Mouse (Mus musculus) skeletal muscle tissue, adult 2 months (tissue): ENCODE results near the gene Nefh.

Experiments
- DNase-seq: peaks from one replicate; pipeline ENCODE4 v3.0.0-alpha.2; 2012; ENCODE audit warnings: low read depth, low spot score

Gene Nefh

DNA sequence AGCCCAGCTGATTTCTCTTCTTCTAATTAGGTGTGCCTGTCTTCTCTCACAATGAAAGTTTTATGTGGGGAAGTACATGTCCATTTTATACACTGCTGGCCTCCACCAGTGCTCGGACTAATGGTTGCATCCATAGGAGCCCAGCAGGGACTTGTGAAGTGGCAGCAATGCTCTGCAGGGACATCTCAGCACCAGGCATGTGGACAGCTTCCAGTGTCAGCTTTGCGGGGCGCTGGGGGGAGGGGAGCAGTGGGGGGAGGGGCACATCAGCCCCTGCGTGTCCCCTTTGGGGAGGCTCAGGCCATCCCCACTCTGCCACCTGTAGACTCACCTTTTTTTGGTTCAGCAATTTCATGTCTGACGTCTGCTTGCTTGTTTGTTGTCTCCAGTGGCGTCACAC lies 5.5 kb upstream of the Nefh start:
- DNase-seq = no peak

DNA sequence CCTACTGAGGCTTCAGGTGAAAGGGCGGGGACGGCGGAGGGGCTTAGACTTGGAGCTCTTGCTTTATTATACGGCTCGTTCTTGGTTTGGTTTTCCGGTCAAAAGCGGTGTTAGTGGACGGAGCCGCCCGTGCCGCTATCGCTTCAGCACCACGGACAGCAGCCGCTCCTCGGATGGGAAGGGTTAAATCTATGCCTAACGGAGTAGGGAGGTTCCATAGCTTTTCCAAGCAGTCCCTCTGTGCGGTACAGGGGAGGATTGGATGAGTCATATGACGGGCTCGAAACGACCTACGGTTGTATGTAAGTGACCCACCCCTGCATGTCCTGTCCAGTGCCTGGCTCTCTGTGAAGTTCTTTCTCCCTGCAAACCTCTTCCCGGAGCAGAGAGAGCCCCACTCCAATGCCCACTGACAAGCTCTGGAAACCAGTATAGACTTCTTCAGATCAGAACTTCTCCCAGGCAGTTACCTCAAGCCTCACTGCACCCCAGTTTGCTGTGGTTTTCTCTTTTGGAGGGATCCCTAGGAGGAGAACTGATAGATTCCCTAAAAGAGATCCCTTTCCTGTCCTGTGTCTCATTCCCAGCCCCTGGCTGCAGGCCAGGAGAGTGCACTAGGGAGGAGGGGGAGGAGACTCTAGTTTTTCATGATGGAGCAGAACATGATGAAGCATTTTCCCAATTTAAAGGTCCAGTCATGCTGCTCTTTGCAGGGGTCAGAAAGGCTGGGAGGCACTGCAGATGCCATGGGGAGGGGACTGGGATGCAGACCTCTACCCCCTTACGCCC lies 1.6 kb upstream of the Nefh start:
- DNase-seq = no peak

DNA sequence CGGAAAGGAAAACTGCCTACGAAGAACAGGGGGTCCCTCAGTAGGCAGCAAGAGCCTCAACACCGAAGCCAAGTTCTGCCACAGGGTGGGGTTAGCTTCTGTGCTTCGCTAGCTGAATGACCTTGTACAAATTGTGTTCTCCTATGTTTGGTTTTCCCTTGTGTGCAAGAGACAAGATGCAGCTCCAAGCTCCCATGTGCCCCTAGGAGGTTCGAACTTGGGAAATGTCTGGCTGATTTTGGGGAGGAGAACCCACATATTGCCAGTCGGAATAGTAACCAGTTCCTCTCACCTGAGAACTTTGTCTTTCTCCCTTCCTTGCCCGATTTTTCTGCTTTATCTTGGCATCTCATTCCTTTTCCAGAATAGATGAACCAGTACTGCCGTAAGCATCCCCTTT lies 928 bp upstream of the Nefh start:
- no peak for DNase-seq

DNA sequence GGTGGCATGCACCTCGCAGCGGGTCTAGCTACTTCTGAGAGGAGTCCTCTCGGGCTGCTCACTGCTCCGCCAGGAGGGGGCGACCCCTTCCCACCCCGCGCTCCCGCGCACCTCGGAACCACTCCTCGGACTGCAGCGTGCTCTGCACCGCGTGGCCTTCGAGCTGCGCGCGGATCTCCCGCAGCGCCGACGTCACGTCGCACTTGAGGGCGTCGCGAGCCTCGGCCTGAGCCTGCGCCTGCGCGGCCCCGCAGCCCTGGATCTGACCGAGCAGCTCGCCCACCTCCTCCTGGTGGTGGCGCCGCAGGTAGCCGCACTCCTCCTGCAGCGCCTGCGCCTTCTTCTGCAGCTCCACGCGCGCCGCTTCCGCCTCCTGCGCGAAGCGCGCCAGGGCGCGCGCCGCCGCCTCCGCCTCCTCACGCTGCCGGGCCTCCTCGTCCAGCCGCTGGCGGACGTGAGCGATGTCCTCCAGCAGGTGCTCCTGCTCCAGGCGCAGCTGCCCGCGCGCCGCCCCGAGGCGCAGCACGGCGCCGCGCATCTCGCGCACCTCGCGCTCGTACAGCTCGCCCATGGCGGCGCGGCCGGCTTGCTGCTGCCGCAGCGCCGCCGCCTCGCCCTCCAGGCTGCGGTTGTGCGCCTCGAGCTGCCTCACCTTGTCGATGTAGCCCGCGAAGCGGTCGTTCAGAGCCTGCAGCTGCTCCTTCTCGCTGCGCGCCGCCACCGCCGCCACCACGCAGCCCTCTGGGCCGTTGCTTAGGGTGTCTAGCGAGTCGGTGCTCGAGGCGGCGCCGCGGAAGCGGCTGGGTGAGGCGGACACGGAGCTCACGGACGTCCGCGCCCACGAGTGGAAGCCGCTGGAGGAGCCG lies 684 bp downstream of the Nefh start:
- DNase-seq = peak; percentile 10

DNA sequence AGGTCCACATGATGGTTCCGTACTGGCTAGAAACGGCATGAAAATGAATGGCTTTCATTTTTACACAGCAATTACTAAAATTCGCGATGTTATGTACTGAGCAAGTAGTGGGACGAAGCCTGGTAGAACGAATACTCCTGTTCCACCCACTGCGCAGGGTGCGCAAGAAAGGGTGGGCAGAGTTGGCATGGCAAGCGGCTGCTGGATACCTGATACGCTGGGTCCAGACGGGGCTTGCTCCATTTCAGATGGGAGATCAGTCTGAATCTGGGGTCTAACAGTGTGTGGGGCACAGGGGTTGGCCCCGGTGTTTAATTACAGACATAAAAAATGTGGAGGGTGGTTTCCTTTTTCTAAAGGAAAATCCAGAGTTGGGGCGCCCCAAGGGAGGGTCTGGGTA lies 1.3 kb downstream of the Nefh start:
- DNase-seq = no peak

DNA sequence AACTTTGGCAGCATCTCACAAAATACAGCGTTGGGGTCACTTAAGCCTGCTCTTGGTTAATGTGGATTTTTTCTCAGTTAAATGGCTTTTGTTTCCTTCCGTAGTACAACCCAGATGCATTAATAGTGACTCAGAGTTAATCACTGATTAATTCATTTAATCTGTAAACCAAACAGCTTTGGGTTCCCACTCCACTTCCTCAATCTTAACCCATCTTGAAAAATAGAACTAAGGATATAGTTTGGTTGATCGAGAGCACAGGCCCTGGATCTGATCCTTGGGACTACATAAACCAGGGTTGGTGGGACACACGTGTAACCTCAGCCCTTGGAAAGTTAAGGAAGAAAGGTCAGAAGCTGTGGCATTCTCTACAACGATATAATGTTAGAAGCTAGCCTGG lies 11.6 kb downstream of the Nefh start:
- no peak for DNase-seq

DNA sequence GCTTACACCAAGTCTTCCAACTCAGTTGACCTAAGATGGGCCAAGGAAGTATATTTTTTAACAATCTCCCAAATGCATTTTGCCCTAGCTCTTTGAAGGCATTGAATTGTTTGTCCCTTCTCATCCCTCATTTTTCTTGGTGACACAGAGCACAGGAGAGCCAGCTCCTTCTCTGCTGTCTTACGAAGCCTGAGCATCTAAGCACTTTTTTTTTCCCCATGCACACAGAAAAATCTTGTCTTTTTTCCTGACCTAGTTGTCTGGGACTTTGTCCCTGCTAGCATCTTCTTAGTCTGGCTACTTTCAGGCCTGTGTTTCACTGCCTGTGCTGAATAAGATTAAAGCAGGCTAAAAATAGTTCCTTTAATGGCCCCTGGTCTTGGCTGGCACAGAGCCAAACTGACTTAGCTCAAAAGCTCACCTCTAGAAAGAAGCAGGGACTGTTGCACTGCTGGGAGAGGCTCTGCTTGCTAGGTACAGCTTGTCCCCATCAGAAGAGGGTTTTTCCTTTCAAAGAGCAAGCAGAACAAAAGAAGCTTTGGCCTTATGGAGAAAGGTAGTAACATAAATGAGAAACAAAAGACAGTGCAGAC lies 16.8 kb downstream of the Nefh start:
- DNase-seq = no peak

DNA sequence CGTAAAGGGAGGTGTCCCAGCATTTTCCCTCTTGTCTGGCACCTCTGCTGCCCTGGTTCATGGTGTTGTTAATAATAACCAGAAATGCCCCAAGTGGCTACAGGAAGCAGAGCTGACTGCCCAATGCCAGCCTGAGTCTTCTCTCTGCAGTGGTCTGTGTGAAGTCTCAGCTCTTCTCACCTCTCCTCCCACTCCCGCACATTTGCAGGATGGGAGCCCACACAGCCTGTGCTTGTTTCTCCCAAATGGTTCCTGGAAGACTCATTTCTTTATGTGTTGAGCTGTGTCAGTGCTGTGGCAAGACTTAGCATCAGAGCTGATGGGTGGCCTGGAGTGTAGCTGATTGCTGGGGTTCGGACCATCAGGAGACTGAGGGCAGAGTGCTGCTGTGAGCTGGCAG lies 20.6 kb downstream of the Nefh start:
- DNase-seq = no peak

DNA sequence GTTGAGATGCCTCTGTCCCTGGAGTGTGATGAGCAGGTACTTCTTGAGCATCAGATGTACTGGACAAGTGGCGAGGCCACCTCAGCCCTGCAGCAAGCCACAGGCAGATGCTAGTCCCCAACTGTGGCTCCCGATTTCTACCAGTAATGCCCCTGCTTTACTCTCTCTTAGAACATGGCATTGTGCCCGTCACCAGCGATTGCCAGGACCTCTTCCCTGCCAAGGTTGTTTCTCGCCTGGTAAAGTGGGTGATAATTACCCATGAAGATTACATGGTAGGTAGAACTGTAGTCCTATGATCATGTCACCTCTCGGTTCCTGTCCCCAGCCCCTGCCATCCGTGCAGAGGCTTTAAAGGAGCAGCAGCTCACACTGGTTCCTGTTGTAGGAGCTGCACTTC lies 26.1 kb downstream of the Nefh start:
- DNase-seq = no peak

DNA sequence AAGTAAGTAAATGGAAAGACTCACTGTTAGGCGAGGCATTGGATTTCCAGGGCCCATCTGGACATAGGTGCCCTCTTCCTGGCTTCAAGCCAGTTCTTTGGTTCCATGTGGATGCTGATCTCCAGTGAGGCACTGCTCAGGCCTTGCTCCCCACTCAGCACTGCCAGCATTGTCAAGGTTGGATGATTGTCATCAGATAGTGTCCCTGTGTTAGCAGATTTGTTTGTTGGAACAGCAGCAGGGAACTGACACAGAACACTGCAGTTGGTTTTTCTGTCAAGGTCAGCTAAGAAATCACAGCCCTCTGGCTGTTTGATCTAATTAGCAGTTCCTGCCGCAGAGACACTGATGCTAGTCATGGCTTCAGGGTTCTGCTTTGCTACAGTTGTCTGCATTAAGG lies 26.6 kb downstream of the Nefh start:
- DNase-seq = no peak

DNA sequence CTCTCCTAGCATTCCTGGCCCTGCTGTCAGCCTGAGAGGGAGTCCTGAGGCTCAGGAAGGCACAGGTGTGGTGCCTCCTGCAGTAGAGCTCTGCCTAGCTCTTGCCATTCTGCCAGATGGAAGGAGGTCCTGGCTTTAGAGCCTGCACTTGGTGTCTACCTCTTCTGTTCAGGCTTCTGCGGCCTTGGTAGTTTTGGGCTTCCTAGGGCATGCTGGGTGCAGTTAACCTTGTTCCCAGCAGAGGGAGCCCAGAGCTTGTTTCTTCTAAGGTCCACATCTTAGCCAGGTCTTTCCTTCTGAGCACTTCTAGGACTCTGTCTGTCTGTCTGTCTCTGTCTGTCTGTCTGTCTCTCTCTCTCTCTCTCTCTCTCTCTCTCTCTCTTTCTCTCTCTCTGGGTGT lies 31.8 kb downstream of the Nefh start:
- peak; percentile 31 for DNase-seq

DNA sequence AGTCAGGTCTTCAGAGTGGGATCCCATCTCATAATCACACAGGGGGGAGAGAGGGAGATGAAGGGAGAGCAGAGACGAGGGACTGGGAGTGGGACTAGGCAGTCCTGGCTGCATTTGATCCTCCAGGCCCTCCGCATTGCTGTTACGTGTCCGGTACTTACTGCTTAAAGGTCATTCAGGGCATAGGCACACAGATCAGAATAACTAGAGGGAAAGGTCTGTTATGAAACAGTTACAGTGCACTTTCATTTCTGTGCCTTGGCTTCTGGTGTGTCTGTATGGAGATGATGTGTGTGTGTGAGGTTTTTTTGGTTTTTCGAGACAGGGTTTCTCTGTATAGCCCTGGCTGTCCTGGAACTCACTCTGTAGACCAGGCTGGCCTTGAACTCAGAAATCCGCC lies 41.6 kb downstream of the Nefh start:
- DNase-seq = no peak

DNA sequence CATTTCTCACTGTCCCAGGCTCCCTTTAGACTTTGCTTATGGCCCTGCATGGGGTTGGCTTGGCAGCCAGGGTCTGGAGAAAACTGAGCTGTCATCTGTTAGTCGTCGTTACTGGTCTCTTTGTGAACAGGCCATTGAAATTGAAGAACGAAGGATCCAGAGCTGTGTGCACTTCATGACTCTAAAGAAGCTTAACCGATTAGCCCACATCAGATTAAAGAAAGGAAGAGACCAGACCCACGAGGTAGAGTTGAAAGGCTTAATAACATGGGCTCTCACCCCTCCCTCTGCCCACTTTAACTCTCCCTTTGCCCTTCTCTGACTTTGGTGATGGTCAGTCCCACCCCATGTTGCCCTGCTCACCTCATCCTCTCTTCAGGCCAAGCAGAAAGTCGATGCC lies 45.9 kb downstream of the Nefh start:
- no peak for DNase-seq

DNA sequence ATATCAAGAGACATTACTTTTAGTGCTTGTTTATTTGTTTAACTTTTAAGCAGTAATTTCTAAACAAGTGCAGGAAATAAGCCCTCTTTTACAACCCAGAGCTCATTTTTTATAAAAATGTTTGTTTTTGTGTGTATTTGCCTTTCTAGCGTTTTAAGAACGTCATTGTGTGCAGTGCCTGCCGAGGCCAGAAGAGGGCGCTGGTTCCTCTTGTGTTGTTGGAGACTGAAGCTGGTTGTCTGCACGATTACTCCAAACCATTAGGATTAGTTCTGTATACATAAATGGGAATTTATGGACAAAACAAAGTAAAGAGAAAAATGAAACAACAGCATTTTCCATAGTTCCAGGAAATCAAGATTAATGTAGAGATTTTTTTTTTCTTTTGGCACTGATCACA lies 47.4 kb downstream of the Nefh start:
- no peak for DNase-seq

DNA sequence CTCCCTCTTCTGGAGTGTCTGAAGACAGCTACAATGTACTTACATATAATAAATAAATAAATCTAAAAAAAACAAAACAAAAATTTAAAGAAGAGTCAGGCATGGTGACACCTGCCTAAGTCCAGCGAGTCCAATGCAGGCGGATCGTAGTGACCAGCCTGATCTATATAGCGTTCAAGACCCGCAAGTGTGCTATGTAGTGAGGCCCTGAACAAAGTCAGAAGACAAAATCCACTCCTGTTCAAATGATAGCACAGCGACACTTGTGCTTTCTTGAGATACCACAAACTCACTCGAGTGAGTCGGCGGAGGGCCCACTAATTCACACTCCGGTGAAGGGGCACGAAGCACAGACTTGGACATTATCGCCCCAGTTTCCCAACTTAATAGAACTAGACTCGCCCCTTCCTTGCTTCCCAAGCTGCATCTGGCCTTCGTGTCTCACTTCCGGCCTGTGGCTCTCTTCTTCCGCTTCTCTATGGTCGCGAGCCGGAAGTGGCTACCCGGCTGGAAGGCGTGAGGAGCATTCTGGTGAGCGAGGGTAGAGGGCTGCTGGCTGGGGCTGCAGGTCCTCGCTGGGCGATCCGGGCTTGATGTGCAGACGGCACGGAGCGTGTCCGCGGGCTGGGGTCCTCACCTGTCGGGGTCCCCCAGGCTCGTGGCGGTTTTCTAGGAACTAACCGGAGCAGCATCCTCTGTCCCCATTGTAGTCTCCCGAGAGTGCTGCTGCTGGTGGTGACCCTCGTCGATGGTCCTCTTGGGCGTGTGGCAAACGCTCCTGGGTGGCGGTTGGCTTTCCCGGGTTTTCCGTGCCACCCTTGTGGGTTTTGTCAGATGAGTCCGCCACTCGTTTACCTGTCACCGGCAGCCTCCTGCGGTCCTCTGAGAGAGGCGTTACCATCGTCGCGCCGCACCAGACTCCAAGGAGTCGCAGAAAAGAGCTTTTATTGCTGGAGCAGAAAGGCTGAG lies 52.7 kb downstream of the Nefh start, which contains the start of gene Thoc5:
Thoc5 (plus strand) TSS at position 473 of the 969 bp plus-strand sequence.
- DNase-seq = peak; percentile 72
